Mouse (Mus musculus): Measurements from ENCODE around the gene Itpka. TPM values are rescaled to one million over a fixed set of nuclear protein-coding genes. Genes with fewer than 3 reads are reported as not detected.
A peak's percentile ranks its signal among the peaks of the same experiment; 100 is the strongest.

Gene Itpka
- polyA plus RNA-seq, 1 experiment: 0.31 TPM

- peak; percentile 86 for TF ChIP-seq POLR2A (IDR thresholded peaks at IDR 0.05; ENCODE audit: borderline replicate concordance, low read depth, low read length)
- TF ChIP-seq CTCF (IDR thresholded peaks at IDR 0.05; ENCODE audit: low read depth, low read length): no peak
- no peak within 1 kb of the TSS for H3K27ac ChIP-seq (ENCODE audit: insufficient read depth, low read depth, low read length)
- H3K4me3 ChIP-seq (ENCODE audit: insufficient read depth, low read length): peak within 1 kb of the TSS; percentile 77
- H3K4me1 ChIP-seq (ENCODE audit: control insufficient read depth, insufficient read depth, low read length): peaks cover 7% of the 10 kb centered on the region
Observed at GRCm38 (mm10) chr2:119787206-119787883, 45.2 kb downstream of the Itpka start, which contains the start of gene Rpap1. Gene Rpap1, minus strand, starts transcription at chr2:119787537.

GRCm38 (mm10) chr2:119789996-119790395 lies 47.9 kb downstream of the Itpka start:
- H3K4me1 ChIP-seq (ENCODE audit: control insufficient read depth, insufficient read depth, low read length): peaks cover 7% of the 10 kb centered on the region
- TF ChIP-seq CTCF (IDR thresholded peaks at IDR 0.05; ENCODE audit: low read depth, low read length): no peak
- TF ChIP-seq POLR2A (IDR thresholded peaks at IDR 0.05; ENCODE audit: borderline replicate concordance, low read depth, low read length): no peak
- no peak overlapping the region for H3K27ac ChIP-seq (ENCODE audit: insufficient read depth, low read depth, low read length)
- no peak overlapping the region for H3K4me3 ChIP-seq (ENCODE audit: insufficient read depth, low read length)

GRCm38 (mm10) chr2:119797279-119797783 lies 55.2 kb downstream of the Itpka start, which contains the start of gene Tyro3:
Gene Tyro3, plus strand, starts transcription at chr2:119797733.
- no peak within 1 kb of the TSS for H3K4me3 ChIP-seq (ENCODE audit: insufficient read depth, low read length)
- H3K27ac ChIP-seq (ENCODE audit: insufficient read depth, low read depth, low read length): no peak within 1 kb of the TSS
- H3K4me1 ChIP-seq (ENCODE audit: control insufficient read depth, insufficient read depth, low read length): 0 out of 2 replicates have a peak, but pooled peaks cover 3% of the 10 kb centered on the region
- no peak for TF ChIP-seq CTCF (IDR thresholded peaks at IDR 0.05; ENCODE audit: low read depth, low read length)
- TF ChIP-seq POLR2A (IDR thresholded peaks at IDR 0.05; ENCODE audit: borderline replicate concordance, low read depth, low read length): no peak

GRCm38 (mm10) chr2:119798246-119798927 lies 56.2 kb downstream of the Itpka start:
- TF ChIP-seq POLR2A (IDR thresholded peaks at IDR 0.05; ENCODE audit: borderline replicate concordance, low read depth, low read length) (no peak), CTCF (IDR thresholded peaks at IDR 0.05; ENCODE audit: low read depth, low read length) (peak; percentile 39)
- Histone ChIP-seq H3K4me3 (ENCODE audit: insufficient read depth, low read length) (no peak overlapping the region), H3K4me1 (ENCODE audit: control insufficient read depth, insufficient read depth, low read length) (0 out of 2 replicates have a peak, but pooled peaks cover 3% of the 10 kb centered on the region), H3K27ac (ENCODE audit: insufficient read depth, low read depth, low read length) (no peak overlapping the region)

GRCm38 (mm10) chr2:119799181-119799960 lies 57.2 kb downstream of the Itpka start:
- Histone ChIP-seq H3K27ac (ENCODE audit: insufficient read depth, low read depth, low read length) (no peak overlapping the region), H3K4me1 (ENCODE audit: control insufficient read depth, insufficient read depth, low read length) (0 out of 2 replicates have a peak, but pooled peaks cover 3% of the 10 kb centered on the region), H3K4me3 (ENCODE audit: insufficient read depth, low read length) (peak overlapping the region; percentile 54)
- TF ChIP-seq POLR2A (IDR thresholded peaks at IDR 0.05; ENCODE audit: borderline replicate concordance, low read depth, low read length) (no peak), CTCF (IDR thresholded peaks at IDR 0.05; ENCODE audit: low read depth, low read length) (no peak; the same call in 1 of the 2 replicates)

- Histone ChIP-seq H3K4me1 (ENCODE audit: control insufficient read depth, insufficient read depth, low read length) (0 out of 2 replicates have a peak, but pooled peaks cover 3% of the 10 kb centered on the region), H3K27ac (ENCODE audit: insufficient read depth, low read depth, low read length) (no peak overlapping the region), H3K4me3 (ENCODE audit: insufficient read depth, low read length) (peak overlapping the region; percentile 54)
- TF ChIP-seq CTCF (IDR thresholded peaks at IDR 0.05; ENCODE audit: low read depth, low read length) (no peak), POLR2A (IDR thresholded peaks at IDR 0.05; ENCODE audit: borderline replicate concordance, low read depth, low read length) (no peak)
Observed at GRCm38 (mm10) chr2:119799961-119800550, 57.9 kb downstream of the Itpka start.

Other genes starting within 250 kb of the Itpka start
- gene Exd1, start 194.7 kb upstream of the Itpka start, polyA plus RNA-seq (2012; ENCODE audit: insufficient read depth, insufficient read length, missing spikeins): 0.80 and 1.0 TPM in 2 replicates
- gene Chp1, start 194.6 kb upstream of the Itpka start, polyA plus RNA-seq (2012; ENCODE audit: insufficient read depth, insufficient read length, missing spikeins): 84.2 and 90.0 TPM in 2 replicates
- gene Nusap1, start 124.0 kb upstream of the Itpka start, polyA plus RNA-seq (2012; ENCODE audit: insufficient read depth, insufficient read length, missing spikeins): 45.1 and 50.3 TPM in 2 replicates
- 9.9 and 10.1 TPM in 2 replicates for gene Oip5, start 123.9 kb upstream of the Itpka start, polyA plus RNA-seq (2012; ENCODE audit: insufficient read depth, insufficient read length, missing spikeins)
- gene Ndufaf1, start 79.5 kb upstream of the Itpka start, polyA plus RNA-seq (2012; ENCODE audit: insufficient read depth, insufficient read length, missing spikeins): 12.3 and 15.4 TPM in 2 replicates
- gene Rtf1, start 67.3 kb upstream of the Itpka start, polyA plus RNA-seq (2012; ENCODE audit: insufficient read depth, insufficient read length, missing spikeins): 22.2 and 30.7 TPM in 2 replicates
- not detected in 2 replicates for gene Ltk, start 18.1 kb downstream of the Itpka start, polyA plus RNA-seq (2012; ENCODE audit: insufficient read depth, insufficient read length, missing spikeins)
- 9.7 and 10.6 TPM in 2 replicates for gene Rpap1, start 45.2 kb downstream of the Itpka start, polyA plus RNA-seq (2012; ENCODE audit: insufficient read depth, insufficient read length, missing spikeins)
- not detected in 2 replicates for gene Tyro3, start 55.4 kb downstream of the Itpka start, polyA plus RNA-seq (2012; ENCODE audit: insufficient read depth, insufficient read length, missing spikeins)
- gene Mga, start 154.9 kb downstream of the Itpka start, polyA plus RNA-seq (2012; ENCODE audit: insufficient read depth, insufficient read length, missing spikeins): 30.3 and 30.8 TPM in 2 replicates
- gene Mapkbp1, start 230.4 kb downstream of the Itpka start, polyA plus RNA-seq (2012; ENCODE audit: insufficient read depth, insufficient read length, missing spikeins): 5.4 and 7.5 TPM in 2 replicates

All from bone marrow macrophage, adult 2 months (primary cell).